Mouse (Mus musculus): ENCODE measurements at regions not wholly inside any gene's neighbourhood (a gene's known extent, or its start where the extent isn't known, plus 50 kb on each side); places are given as distances from the start of the nearest gene placed in this dataset.

DNA sequence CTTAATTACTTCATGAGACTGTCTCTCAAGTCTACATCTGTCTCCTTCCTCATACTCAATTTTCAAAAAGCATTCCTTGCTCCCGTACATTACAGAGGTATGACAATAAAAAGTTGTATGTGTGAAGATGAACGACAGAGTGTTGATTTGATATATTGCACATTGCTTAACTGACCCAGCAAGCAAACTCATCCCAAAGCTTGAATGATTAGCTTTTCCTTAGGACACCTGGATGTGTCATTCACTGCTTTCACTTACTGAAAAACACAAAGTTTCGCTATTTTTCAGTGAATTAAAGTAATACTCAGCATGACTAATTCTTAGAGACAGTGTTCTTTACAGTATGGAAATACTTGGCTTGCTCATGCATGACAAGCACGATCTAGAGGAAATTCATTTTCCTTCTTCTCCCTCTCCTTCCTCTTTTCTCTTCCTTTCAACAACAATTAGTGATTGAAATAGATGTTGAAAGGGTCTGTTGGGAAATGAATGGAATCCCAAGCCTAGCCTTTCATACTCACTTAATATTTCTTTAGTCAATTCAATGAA, 159.5 kb upstream of the Prkcq start:
- WGBS: 80% methylated on average over 4 of the region's 4 CpGs

GRCm38 (mm10) chr2:11013154-11013553, 158.8 kb upstream of the Prkcq start:
- no peaks in the 10 kb centered on the region for H3K36me3 ChIP-seq (ENCODE audit: control insufficient read depth, insufficient read depth, low read length)
- H3K9me3 ChIP-seq (ENCODE audit: control insufficient read depth, low read length): no peaks in the 10 kb centered on the region
- H3K4me3 ChIP-seq (replicated peaks; ENCODE audit: low read length): no peak overlapping the region
- ATAC-seq (ENCODE audit: low FRiP score, low read depth): no peak
- no peak overlapping the region for H3K27ac ChIP-seq (replicated peaks; ENCODE audit: low read depth, low read length)
- DNase-seq (ENCODE audit: low spot score): no peak
- 79% methylated on average over 3 of the region's 3 CpGs for WGBS
- H3K27me3 ChIP-seq (ENCODE audit: control insufficient read depth, insufficient read depth, low read length): no peaks in the 10 kb centered on the region
- TF ChIP-seq POLR2A (IDR thresholded peaks at IDR 0.05; ENCODE audit: borderline replicate concordance, extremely low read depth, insufficient read depth, insufficient read length): no peak
- no peak overlapping the region for H3K4me2 ChIP-seq (replicated peaks; ENCODE audit: low read depth, low read length, severe bottlenecking)
- H3K4me1 ChIP-seq (ENCODE audit: control insufficient read depth, insufficient read depth, low read length): no peaks in the 10 kb centered on the region
- H3K9ac ChIP-seq (ENCODE audit: low read depth, low read length, severe bottlenecking): no peak overlapping the region

More for the DNA sequence above, 159.5 kb upstream of the Prkcq start:
- H3K4me1 ChIP-seq (ENCODE audit: control insufficient read depth, insufficient read depth, low read length): no peaks in the 10 kb centered on the region
- H3K27ac ChIP-seq (replicated peaks; ENCODE audit: low read depth, low read length): no peak overlapping the region
- H3K27me3 ChIP-seq (ENCODE audit: control insufficient read depth, insufficient read depth, low read length): no peaks in the 10 kb centered on the region
- no peak overlapping the region for H3K9ac ChIP-seq (ENCODE audit: low read depth, low read length, severe bottlenecking)
- H3K4me3 ChIP-seq (replicated peaks; ENCODE audit: low read length): no peak overlapping the region
- DNase-seq (ENCODE audit: low spot score) (no peak), ATAC-seq (ENCODE audit: low FRiP score, low read depth) (no peak)
- H3K36me3 ChIP-seq (ENCODE audit: control insufficient read depth, insufficient read depth, low read length): no peaks in the 10 kb centered on the region
- no peaks in the 10 kb centered on the region for H3K9me3 ChIP-seq (ENCODE audit: control insufficient read depth, low read length)
- H3K4me2 ChIP-seq (replicated peaks; ENCODE audit: low read depth, low read length, severe bottlenecking): no peak overlapping the region
- TF ChIP-seq POLR2A (IDR thresholded peaks at IDR 0.05; ENCODE audit: borderline replicate concordance, extremely low read depth, insufficient read depth, insufficient read length): no peak

- no peaks in the 10 kb centered on the region for H3K4me1 ChIP-seq (ENCODE audit: control insufficient read depth, insufficient read depth, low read length)
- H3K9me3 ChIP-seq (ENCODE audit: control insufficient read depth, low read length): no peaks in the 10 kb centered on the region
- H3K36me3 ChIP-seq (ENCODE audit: control insufficient read depth, insufficient read depth, low read length): no peaks in the 10 kb centered on the region
- H3K4me3 ChIP-seq (replicated peaks; ENCODE audit: low read length): no peak overlapping the region
- no peak for TF ChIP-seq POLR2A (IDR thresholded peaks at IDR 0.05; ENCODE audit: borderline replicate concordance, extremely low read depth, insufficient read depth, insufficient read length)
- ATAC-seq (ENCODE audit: low FRiP score, low read depth): no peak
- H3K27ac ChIP-seq (replicated peaks; ENCODE audit: low read depth, low read length): no peak overlapping the region
- DNase-seq (ENCODE audit: low spot score): no peak
- H3K9ac ChIP-seq (ENCODE audit: low read depth, low read length, severe bottlenecking): no peak overlapping the region
- WGBS: 69% methylated on average over 1 of the region's 1 CpGs
- H3K27me3 ChIP-seq (ENCODE audit: control insufficient read depth, insufficient read depth, low read length): no peaks in the 10 kb centered on the region
- H3K4me2 ChIP-seq (replicated peaks; ENCODE audit: low read depth, low read length, severe bottlenecking): no peak overlapping the region
Observed at GRCm38 (mm10) chr2:11016446-11016845, 155.5 kb upstream of the Prkcq start.

DNA sequence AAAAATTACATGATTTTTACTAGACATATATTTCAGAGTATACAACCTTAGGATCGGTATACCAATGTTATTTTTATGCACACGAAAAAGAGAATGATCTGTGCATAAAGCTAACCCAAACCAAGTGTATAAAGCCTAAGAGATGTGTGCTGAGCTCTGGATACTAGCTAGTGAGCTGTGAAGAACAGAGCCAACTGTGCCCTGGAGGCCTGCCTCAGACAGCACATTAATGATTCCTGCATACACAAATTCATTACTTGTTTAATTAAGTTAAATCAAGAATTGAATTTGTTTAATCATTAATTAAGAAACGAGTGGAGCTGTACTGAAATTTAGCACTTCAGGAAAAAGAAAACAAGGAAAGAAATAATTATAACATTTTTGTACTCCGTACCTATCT, 139.0 kb upstream of the Prkcq start:
- Histone ChIP-seq H3K4me1 (ENCODE audit: control insufficient read depth, insufficient read depth, low read length) (no peaks in the 10 kb centered on the region), H3K4me2 (replicated peaks; ENCODE audit: low read depth, low read length, severe bottlenecking) (no peak overlapping the region), H3K27ac (replicated peaks; ENCODE audit: low read depth, low read length) (no peak overlapping the region), H3K9me3 (ENCODE audit: control insufficient read depth, low read length) (no peaks in the 10 kb centered on the region), H3K27me3 (ENCODE audit: control insufficient read depth, insufficient read depth, low read length) (no peaks in the 10 kb centered on the region), H3K4me3 (replicated peaks; ENCODE audit: low read length) (no peak overlapping the region), H3K36me3 (ENCODE audit: control insufficient read depth, insufficient read depth, low read length) (no peaks in the 10 kb centered on the region), H3K9ac (ENCODE audit: low read depth, low read length, severe bottlenecking) (no peak overlapping the region)
- ATAC-seq (ENCODE audit: low FRiP score, low read depth) (no peak), DNase-seq (ENCODE audit: low spot score) (no peak)
- WGBS: 82% methylated on average over 4 of the region's 4 CpGs
- no peak for TF ChIP-seq POLR2A (IDR thresholded peaks at IDR 0.05; ENCODE audit: borderline replicate concordance, extremely low read depth, insufficient read depth, insufficient read length)

- no peaks in the 10 kb centered on the region for H3K4me1 ChIP-seq (ENCODE audit: control insufficient read depth, insufficient read depth, low read length)
- no peak overlapping the region for H3K4me2 ChIP-seq (replicated peaks; ENCODE audit: low read depth, low read length, severe bottlenecking)
- TF ChIP-seq POLR2A (IDR thresholded peaks at IDR 0.05; ENCODE audit: borderline replicate concordance, extremely low read depth, insufficient read depth, insufficient read length): no peak
- no peaks in the 10 kb centered on the region for H3K27me3 ChIP-seq (ENCODE audit: control insufficient read depth, insufficient read depth, low read length)
- ATAC-seq (ENCODE audit: low FRiP score, low read depth) (no peak), DNase-seq (ENCODE audit: low spot score) (no peak)
- no peak overlapping the region for H3K27ac ChIP-seq (replicated peaks; ENCODE audit: low read depth, low read length)
- WGBS: 65% methylated on average over 1 of the region's 1 CpGs
- H3K9ac ChIP-seq (ENCODE audit: low read depth, low read length, severe bottlenecking): no peak overlapping the region
- H3K9me3 ChIP-seq (ENCODE audit: control insufficient read depth, low read length): no peaks in the 10 kb centered on the region
- H3K4me3 ChIP-seq (replicated peaks; ENCODE audit: low read length): no peak overlapping the region
- no peaks in the 10 kb centered on the region for H3K36me3 ChIP-seq (ENCODE audit: control insufficient read depth, insufficient read depth, low read length)
Observed at GRCm38 (mm10) chr2:11034178-11034577, 137.7 kb upstream of the Prkcq start.

DNA sequence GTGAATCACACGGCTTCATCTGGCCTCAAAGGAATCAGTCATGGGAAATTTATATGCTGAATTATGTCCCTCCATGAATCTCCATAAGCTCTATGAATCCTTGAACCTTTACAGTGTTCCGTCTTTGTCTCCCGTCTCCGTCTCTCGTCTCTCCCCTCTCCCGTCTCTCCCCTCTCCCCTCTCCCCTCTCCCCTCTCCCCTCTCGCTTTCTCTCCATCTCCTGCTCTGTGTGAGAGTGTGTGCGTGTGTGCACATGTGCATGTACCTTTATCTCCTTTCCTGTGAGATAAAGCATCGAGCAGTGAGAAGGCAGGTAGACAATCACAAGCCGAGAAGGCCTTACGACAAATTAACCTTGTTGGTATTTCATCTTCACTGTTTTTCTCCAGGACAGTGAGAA, 134.6 kb upstream of the Prkcq start:
- ATAC-seq (ENCODE audit: low FRiP score, low read depth): no peak
- no peaks in the 10 kb centered on the region for H3K36me3 ChIP-seq (ENCODE audit: control insufficient read depth, insufficient read depth, low read length)
- H3K4me3 ChIP-seq (replicated peaks; ENCODE audit: low read length): no peak overlapping the region
- H3K27ac ChIP-seq (replicated peaks; ENCODE audit: low read depth, low read length): no peak overlapping the region
- no peak for TF ChIP-seq POLR2A (IDR thresholded peaks at IDR 0.05; ENCODE audit: borderline replicate concordance, extremely low read depth, insufficient read depth, insufficient read length)
- H3K9ac ChIP-seq (ENCODE audit: low read depth, low read length, severe bottlenecking): no peak overlapping the region
- H3K27me3 ChIP-seq (ENCODE audit: control insufficient read depth, insufficient read depth, low read length): no peaks in the 10 kb centered on the region
- DNase-seq (ENCODE audit: low spot score): no peak
- 78% methylated on average over 11 of the region's 11 CpGs for WGBS
- H3K9me3 ChIP-seq (ENCODE audit: control insufficient read depth, low read length): no peaks in the 10 kb centered on the region
- no peaks in the 10 kb centered on the region for H3K4me1 ChIP-seq (ENCODE audit: control insufficient read depth, insufficient read depth, low read length)
- no peak overlapping the region for H3K4me2 ChIP-seq (replicated peaks; ENCODE audit: low read depth, low read length, severe bottlenecking)
